Mouse (Mus musculus): Measurements from ENCODE around the gene Shb.

GRCm38 (mm10) chr4:45422640-45423039 is 109.6 kb downstream of the Shb start:
- 0 out of 2 replicates have a peak, but pooled peaks have one; percentile 27 for TF ChIP-seq EP300 (IDR thresholded peaks at IDR 0.05; ENCODE audit: low read depth)
- no peak for TF ChIP-seq CTCF (IDR thresholded peaks at IDR 0.05; ENCODE audit: low read depth)

All from heart, postnatal 0 days (tissue).